Mouse (Mus musculus) CH12.LX (cell line): Measurements from ENCODE around the gene Slc24a2. TPM values are rescaled to one million over a fixed set of nuclear protein-coding genes. Genes with fewer than 3 reads are reported as not detected.

Source experiments
- DNase-seq: peaks from one replicate; pipeline ENCODE4 v3.0.0-alpha.2; 2013; ENCODE audit errors: extremely low read depth
- H3K27ac ChIP-seq: 2 replicates; pipeline ENCODE4 v1.5.1; 2012; ENCODE audit warnings: low read depth, mild to moderate bottlenecking, control low read depth, moderate library complexity; ENCODE audit not compliant: insufficient read depth
- H3K27me3 ChIP-seq: replicated peaks from 2 replicates; pipeline ENCODE3; 2012; ENCODE audit warnings: inconsistent platforms
- H3K36me3 ChIP-seq, 2 experiments: replicated peaks in 1 of 2; 2 replicates each; pipeline versions ENCODE3 to v1.6.1; 2012; ENCODE audit warnings: inconsistent platforms in 1 of 2, low read length in 1 of 2, mild to moderate bottlenecking in 1 of 2, mixed read lengths in 1 of 2, moderate library complexity in 1 of 2; ENCODE audit not compliant: control insufficient read depth in 1 of 2, insufficient read depth in 1 of 2
- H3K4me1 ChIP-seq, 2 experiments: 2 replicates each; pipeline ENCODE4 v1.6.1; 2012; ENCODE audit warnings: inconsistent platforms in 1 of 2, moderate library complexity in 1 of 2; ENCODE audit not compliant: insufficient read depth in 2 of 2, control insufficient read depth in 1 of 2
- H3K4me2 ChIP-seq: 2 replicates; pipeline ENCODE4 v1.6.1; 2012; ENCODE audit warnings: low read depth, mild to moderate bottlenecking, control low read depth; ENCODE audit not compliant: poor library complexity, insufficient read depth, severe bottlenecking
- H3K4me3 ChIP-seq, 3 experiments: fragments of 150-350 bp in 1 of 3; sonication (generic) in 1 of 3; replicated peaks in 1 of 3; 2 replicates each; pipeline versions ENCODE3 to v1.5.1; 2011 to 2012; ENCODE audit warnings: low read depth in 2 of 3, low read length in 2 of 3, mild to moderate bottlenecking in 2 of 3, moderate library complexity in 2 of 3, control low read depth in 1 of 3, improper control_type of control experiment in 1 of 3, inconsistent platforms in 1 of 3, mixed read lengths in 1 of 3; ENCODE audit not compliant: poor library complexity in 1 of 3
- H3K79me2 ChIP-seq: replicated peaks from 2 replicates; pipeline ENCODE4 v1.6.1; 2012; ENCODE audit warnings: mild to moderate bottlenecking, moderate library complexity; ENCODE audit not compliant: control insufficient read depth, poor library complexity, insufficient read depth, severe bottlenecking; ENCODE audit errors: extremely low read depth
- H3K9ac ChIP-seq: 2 replicates; pipeline ENCODE4 v1.6.1; 2012; ENCODE audit warnings: low read depth, mild to moderate bottlenecking, control low read depth, moderate library complexity; ENCODE audit not compliant: insufficient read depth
- H3K9me3 ChIP-seq: replicated peaks from 2 replicates; pipeline ENCODE3; 2012; ENCODE audit warnings: low read length, inconsistent platforms, mixed read lengths
- CHD2 ChIP-seq: IDR thresholded peaks from 2 replicates; pipeline ENCODE4 v1.6.1; 2011; ENCODE audit warnings: low read length, improper control_type of control experiment
- CTCF ChIP-seq, 2 experiments: IDR thresholded peaks in 1 of 2; conservative IDR thresholded peaks in 1 of 2; 2 replicates each; pipeline ENCODE4 v1.5.1; 2011 to 2012; ENCODE audit warnings: low read depth in 2 of 2, low read length in 2 of 2, improper control_type of control experiment in 1 of 2, inconsistent platforms in 1 of 2, mild to moderate bottlenecking in 1 of 2, moderate library complexity in 1 of 2
- E2F4 ChIP-seq: IDR thresholded peaks from 2 replicates; pipeline ENCODE4 v1.6.1; 2011; ENCODE audit warnings: low read depth, low read length, improper control_type of control experiment; ENCODE audit not compliant: insufficient replicate concordance
- ELF1 ChIP-seq: IDR thresholded peaks from 2 replicates; pipeline ENCODE4 v1.6.1; 2014; ENCODE audit warnings: low read depth, mild to moderate bottlenecking, inconsistent platforms, low read length, improper control_type of control experiment
- EP300 ChIP-seq: IDR thresholded peaks from 2 replicates; pipeline ENCODE4 v1.6.1; 2011; ENCODE audit warnings: low read length, improper control_type of control experiment
- JUN ChIP-seq: IDR thresholded peaks from 2 replicates; pipeline ENCODE4 v1.6.1; 2011; ENCODE audit warnings: low read depth, mild to moderate bottlenecking, low read length, improper control_type of control experiment, moderate library complexity; ENCODE audit not compliant: insufficient read depth
- JUND ChIP-seq: conservative IDR thresholded peaks from 2 replicates; pipeline ENCODE4 v1.6.1; 2011; ENCODE audit warnings: low read depth, low read length, improper control_type of control experiment
- KAT2A ChIP-seq: IDR thresholded peaks from 2 replicates; pipeline ENCODE4 v1.6.1; 2012; ENCODE audit warnings: low read length, improper control_type of control experiment, inconsistent platforms; ENCODE audit not compliant: insufficient replicate concordance
- MAX ChIP-seq: IDR thresholded peaks from 2 replicates; pipeline ENCODE4 v1.6.1; 2011; ENCODE audit warnings: low read length, improper control_type of control experiment
- MEF2A ChIP-seq: IDR thresholded peaks from 2 replicates; pipeline ENCODE4 v1.6.1; 2014; ENCODE audit warnings: low read depth, mild to moderate bottlenecking, inconsistent platforms, low read length, improper control_type of control experiment, borderline replicate concordance
- MXI1 ChIP-seq: IDR thresholded peaks from 2 replicates; pipeline ENCODE4 v1.6.1; 2011; ENCODE audit warnings: mild to moderate bottlenecking, low read depth, low read length, improper control_type of control experiment
- MYC ChIP-seq: IDR thresholded peaks from 2 replicates; pipeline ENCODE4 v1.6.1; 2011; ENCODE audit warnings: low read depth, mild to moderate bottlenecking, improper control_type of control experiment, low read length
- NELFE ChIP-seq: IDR thresholded peaks from 2 replicates; pipeline ENCODE4 v1.6.1; 2011; ENCODE audit warnings: low read depth, low read length, improper control_type of control experiment
- PAX5 ChIP-seq: IDR thresholded peaks from 2 replicates; pipeline ENCODE4 v1.6.1; 2012; ENCODE audit warnings: low read length, inconsistent platforms, mixed read lengths
- POLR2A ChIP-seq: IDR thresholded peaks from 2 replicates; pipeline ENCODE4 v1.6.1; 2011; ENCODE audit warnings: low read depth, mild to moderate bottlenecking, improper control_type of control experiment, low read length
- POLR2AphosphoS2 ChIP-seq: IDR thresholded peaks from 2 replicates; pipeline ENCODE4 v1.6.1; 2011; ENCODE audit warnings: low read depth, low read length, improper control_type of control experiment
- RCOR1 ChIP-seq: conservative IDR thresholded peaks from 2 replicates; pipeline ENCODE4 v1.6.1; 2012; ENCODE audit warnings: low read depth, mild to moderate bottlenecking, inconsistent platforms, low read length, improper control_type of control experiment
- TCF12 ChIP-seq: IDR thresholded peaks from 2 replicates; pipeline ENCODE4 v1.6.1; 2014; ENCODE audit warnings: low read depth, mild to moderate bottlenecking, inconsistent platforms, low read length, improper control_type of control experiment
- USF2 ChIP-seq: conservative IDR thresholded peaks from 2 replicates; pipeline ENCODE4 v1.6.1; 2011; ENCODE audit warnings: low read depth, low read length, improper control_type of control experiment
- ZC3H11A ChIP-seq: IDR thresholded peaks from 2 replicates; pipeline ENCODE4 v1.6.1; 2012; ENCODE audit warnings: low read depth, mild to moderate bottlenecking, inconsistent platforms, low read length, improper control_type of control experiment
- ZKSCAN1 ChIP-seq: IDR thresholded peaks from 2 replicates; pipeline ENCODE4 v1.6.1; 2012; ENCODE audit warnings: low read depth, inconsistent platforms, low read length, improper control_type of control experiment, borderline replicate concordance
- ZMIZ1 ChIP-seq: IDR thresholded peaks from 2 replicates; pipeline ENCODE4 v1.6.1; 2012; ENCODE audit warnings: low read depth, mild to moderate bottlenecking, inconsistent platforms, low read length, improper control_type of control experiment
- ZNF384 ChIP-seq: IDR thresholded peaks from 2 replicates; pipeline ENCODE4 v1.6.1; 2012; ENCODE audit warnings: low read depth, low read length, improper control_type of control experiment, inconsistent platforms
- dilution Hi-C: fragments of 300-500 bp; cut with MboI; formaldehyde crosslinking; loops from 2 replicates; pipeline ENCODE4 v1.14.3; 2020; ENCODE audit warnings: low sequenced_read_pairs; ENCODE audit not compliant: extremely low pct_unique_long_range_greater_than_20kb, extremely low pct_ligation_motif_present
- in situ Hi-C: fragments of 300-500 bp; cut with MboI; formaldehyde crosslinking; loops from 3 replicates; pipeline ENCODE4 v1.14.3; 2019; ENCODE audit warnings: low sequenced_read_pairs, low pct_ligation_motif_present, low pct_unique_long_range_greater_than_20kb, mixed read lengths
- polyA plus RNA-seq: library from polyadenylated mRNA; unstranded; fragments of >175 nt; gene quantifications from 2 replicates; pipeline ENCODE4 v1.2.1, GENCODE M21; 2012; ENCODE audit warnings: low read depth; ENCODE audit not compliant: insufficient read length
- total RNA-seq, 2 experiments: library from RNA; depleted of rRNA; stranded (reverse); fragments of 300-350 nt in 1 of 2; fragments of >200 nt in 1 of 2; gene quantifications; 2 replicates each; pipeline ENCODE4 v1.2.3; 2012 to 2014

Slc24a2 gene
- total and polyA plus RNA-seq, 3 experiments: not detected

DNA sequence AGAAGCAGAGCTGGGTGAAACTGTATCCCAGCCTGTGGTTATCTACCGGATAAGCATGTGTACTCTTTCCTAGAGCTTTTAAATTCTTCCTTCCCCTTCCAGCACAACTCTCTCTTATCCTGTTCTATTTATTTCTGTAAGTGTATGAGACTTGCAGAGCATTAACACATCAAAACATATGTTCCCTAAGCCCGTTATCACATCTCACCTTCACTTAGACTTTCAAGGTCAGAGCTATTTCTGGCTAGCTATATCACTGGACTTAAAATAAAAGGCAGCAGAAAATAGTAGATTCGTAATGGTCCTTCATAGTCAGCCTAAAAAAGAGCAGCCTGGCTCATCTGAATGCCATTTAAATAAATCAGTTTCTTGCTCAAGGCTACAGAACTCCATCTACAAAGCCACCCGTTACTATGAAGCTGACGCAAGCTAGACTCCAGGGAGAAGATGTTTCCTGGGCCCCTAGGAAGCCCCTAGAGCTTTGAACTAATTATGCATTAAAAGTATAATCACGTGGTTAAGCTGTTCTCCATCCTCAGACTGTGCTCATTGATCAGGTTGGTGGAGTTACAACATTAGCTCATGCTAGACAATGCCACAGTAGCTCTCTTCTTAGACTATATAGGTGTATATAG is 18.8 kb downstream of the Slc24a2 start:
- in situ Hi-C loops: no loop called here
- no peaks in the 10 kb centered on the region for H3K79me2 ChIP-seq
- DNase-seq: no peak
- no peaks in the 10 kb centered on the region for H3K9me3 ChIP-seq
- H3K4me3 ChIP-seq: no peak overlapping the region
- H3K27me3 ChIP-seq: no peaks in the 10 kb centered on the region
- no peak overlapping the region for H3K27ac ChIP-seq
- no peak overlapping the region for H3K4me2 ChIP-seq
- no peaks in the 10 kb centered on the region for H3K36me3 ChIP-seq
- dilution Hi-C loops: no loop called here
- no peak for TF ChIP-seq MYC
- TF ChIP-seq MEF2A: no peak
- TF ChIP-seq ZMIZ1: no peak
- no peak for TF ChIP-seq JUND
- no peak for TF ChIP-seq EP300
- TF ChIP-seq KAT2A: no peak
- TF ChIP-seq ZKSCAN1: no peak
- TF ChIP-seq POLR2A: no peak
- no peak for TF ChIP-seq ZC3H11A
- TF ChIP-seq CTCF (conservative IDR thresholded peaks at IDR 0.05 in 1 of 2, IDR thresholded peaks at IDR 0.05 in 1 of 2; ENCODE audit: low read depth in 2 of 2, low read length in 2 of 2): no peak
- no peak for TF ChIP-seq MXI1
- TF ChIP-seq POLR2AphosphoS2: no peak
- TF ChIP-seq ZNF384: no peak
- TF ChIP-seq CHD2: no peak
- TF ChIP-seq MAX: no peak
- no peak for TF ChIP-seq E2F4
- TF ChIP-seq USF2: no peak
- TF ChIP-seq, all 38 proteins: peak for 0
- Histone ChIP-seq H3K4me1 (no peaks in the 10 kb centered on the region), H3K9ac (no peak overlapping the region)

GRCm38 (mm10) chr4:87210533-87210932 is 19.7 kb downstream of the Slc24a2 start:
- H3K4me3 ChIP-seq: no peak overlapping the region
- H3K4me2 ChIP-seq: no peak overlapping the region
- in situ Hi-C loops (no loop called here), dilution Hi-C loops (no loop called here)
- no peaks in the 10 kb centered on the region for H3K27me3 ChIP-seq
- no peak for DNase-seq
- no peak for TF ChIP-seq NELFE
- no peak for TF ChIP-seq RCOR1
- TF ChIP-seq ELF1: no peak
- TF ChIP-seq ZC3H11A: no peak
- no peak for TF ChIP-seq JUN
- no peak for TF ChIP-seq TCF12
- no peak for TF ChIP-seq PAX5
- no peaks in the 10 kb centered on the region for H3K79me2 ChIP-seq
- no peaks in the 10 kb centered on the region for H3K9me3 ChIP-seq
- H3K27ac ChIP-seq: no peak overlapping the region
- no peak overlapping the region for H3K9ac ChIP-seq
- H3K4me1 ChIP-seq: no peaks in the 10 kb centered on the region
- no peaks in the 10 kb centered on the region for H3K36me3 ChIP-seq
